Mouse (Mus musculus) small intestine, adult 2 months (tissue): ENCODE data around the gene Cybb.

Experiments
- CTCF ChIP-seq: fragments of 200-500 bp; IDR thresholded peaks from 2 replicates; pipeline ENCODE4 v1.5.1; 2012; ENCODE audit warnings: low read depth, mild to moderate bottlenecking, control low read depth, inconsistent platforms, low read length, moderate library complexity, mixed read lengths; ENCODE audit not compliant: insufficient replicate concordance, insufficient read length; ENCODE audit errors: extremely low read depth
- POLR2A ChIP-seq: fragments of 200-500 bp; IDR thresholded peaks from 2 replicates; pipeline ENCODE4 v1.6.1; 2012; ENCODE audit warnings: low read depth, mild to moderate bottlenecking, control low read depth, inconsistent platforms, low read length, moderate library complexity

- TF ChIP-seq CTCF = no peak
- TF ChIP-seq POLR2A = no peak
Observed at GRCm38 (mm10) chrX:9474440-9474839, 13.1 kb downstream of the Cybb start.
